Mouse (Mus musculus) urinary bladder, postnatal 10 days (tissue): ENCODE data around the gene Krt222.

Experiments
- DNase-seq: peaks from one replicate; pipeline ENCODE4 v3.0.0; 2022; ENCODE audit warnings: low spot score

The Krt222 gene

GRCm38 (mm10) chr11:99238468-99238867 is 5.4 kb downstream of the Krt222 start:
- no peak for DNase-seq

DNA sequence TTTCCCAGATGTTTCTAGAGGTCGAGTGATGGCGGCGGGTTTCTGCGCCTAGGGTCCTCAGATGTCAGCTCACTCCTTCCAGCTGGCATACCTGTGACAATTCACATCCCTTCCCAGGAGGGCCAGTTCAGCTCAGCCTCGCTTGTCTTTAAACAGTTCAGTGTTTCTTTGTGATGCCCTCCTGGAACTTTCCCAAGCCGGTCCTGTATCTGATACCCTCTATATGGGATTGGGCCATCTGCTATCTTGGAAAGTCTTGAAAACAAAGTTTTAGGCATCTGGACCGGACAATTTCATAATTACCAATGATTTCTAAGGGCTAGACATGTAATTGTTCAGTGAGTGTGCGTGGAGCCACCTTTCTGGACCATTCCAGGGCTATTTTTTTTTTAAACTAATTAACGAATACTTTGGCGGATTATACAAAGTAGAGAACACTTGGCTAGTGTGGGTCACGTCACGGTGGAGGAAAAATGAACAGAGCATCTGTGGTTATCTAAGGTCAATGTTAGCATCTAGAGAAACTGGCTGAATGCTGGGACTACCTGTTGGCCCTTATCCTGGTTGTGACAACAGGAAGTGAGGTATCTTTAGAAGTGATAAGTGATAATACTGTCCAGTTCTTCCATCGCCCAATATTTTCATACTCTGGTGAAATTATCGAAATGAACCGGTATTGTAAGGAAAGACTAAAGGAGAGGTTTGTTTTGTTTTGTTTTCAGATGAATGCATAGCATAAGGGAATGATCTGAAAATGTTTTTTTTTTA is 12.7 kb downstream of the Krt222 start:
- no peak for DNase-seq

DNA sequence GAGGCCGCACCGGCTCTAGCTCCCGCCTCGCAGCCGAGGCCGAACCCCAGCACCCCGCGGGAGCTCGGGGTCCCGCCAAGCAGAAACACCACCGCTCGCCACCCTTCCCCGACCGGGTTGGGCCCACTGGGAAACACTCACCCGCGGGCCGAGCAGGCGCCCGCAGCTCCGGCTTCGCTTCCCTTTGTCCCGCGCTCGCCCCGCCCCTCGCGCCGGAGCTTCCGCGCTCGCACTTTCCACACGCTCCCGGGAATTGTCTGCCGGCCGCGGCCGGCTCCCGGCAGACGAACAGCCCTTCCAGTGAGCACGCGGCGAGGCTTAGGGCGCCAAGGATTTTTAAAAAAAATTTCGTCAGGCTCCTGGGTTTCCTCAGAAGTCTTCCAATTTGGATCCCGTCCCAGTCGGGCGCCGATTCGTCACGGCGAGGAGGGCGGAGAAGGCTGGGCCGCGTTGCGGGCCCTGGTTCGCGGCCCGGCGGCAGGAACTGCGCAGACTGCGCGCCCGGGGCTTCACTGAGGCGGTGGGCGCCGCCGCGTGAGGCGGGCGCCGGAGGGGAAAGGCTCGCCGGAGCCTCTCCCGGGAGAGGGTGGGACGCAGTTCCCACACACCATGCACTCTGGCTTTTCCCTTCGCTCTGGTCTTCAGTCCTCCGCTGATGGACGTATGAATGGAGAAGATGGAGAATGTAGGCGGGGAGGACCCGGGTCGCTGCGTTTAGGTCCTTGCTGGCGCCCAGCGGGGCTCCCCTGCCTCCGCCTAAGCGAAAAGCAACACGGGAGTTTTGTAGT is 13.4 kb downstream of the Krt222 start, which contains the start of gene Smarce1:
TSS of gene Smarce1 (minus strand) at position 757 of the 788 bp plus-strand sequence.
- peak; percentile 25 for DNase-seq

DNA sequence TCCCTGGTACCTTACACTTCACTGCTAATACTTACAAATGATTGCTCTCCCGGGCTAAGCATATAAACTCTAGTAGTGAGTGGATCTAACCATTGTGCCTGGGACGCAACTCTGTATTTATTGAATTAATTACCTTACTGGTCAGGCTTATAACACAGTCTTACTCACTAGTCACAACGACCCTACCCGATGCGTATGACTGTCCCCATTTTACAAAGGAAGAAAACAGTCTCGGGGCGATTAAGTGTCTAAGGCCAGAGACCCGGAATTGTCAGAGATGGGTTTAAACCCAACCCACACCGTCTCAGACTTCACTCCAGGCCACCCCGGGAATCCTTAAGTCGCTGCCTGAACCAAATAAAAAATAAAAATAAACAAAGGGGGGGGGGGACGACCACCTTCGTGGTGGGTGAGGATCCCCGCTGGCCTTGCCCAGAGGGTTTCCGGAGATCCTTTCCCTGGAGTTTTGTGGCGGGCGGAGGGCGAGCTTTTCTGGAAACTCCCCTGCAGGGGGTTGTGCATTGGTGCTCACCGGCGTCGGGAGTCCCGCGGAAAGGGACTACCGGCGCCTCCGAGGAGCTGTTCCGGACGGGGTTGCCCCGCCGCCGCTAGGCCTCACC is 14.1 kb downstream of the Krt222 start:
- no peak for DNase-seq

DNA sequence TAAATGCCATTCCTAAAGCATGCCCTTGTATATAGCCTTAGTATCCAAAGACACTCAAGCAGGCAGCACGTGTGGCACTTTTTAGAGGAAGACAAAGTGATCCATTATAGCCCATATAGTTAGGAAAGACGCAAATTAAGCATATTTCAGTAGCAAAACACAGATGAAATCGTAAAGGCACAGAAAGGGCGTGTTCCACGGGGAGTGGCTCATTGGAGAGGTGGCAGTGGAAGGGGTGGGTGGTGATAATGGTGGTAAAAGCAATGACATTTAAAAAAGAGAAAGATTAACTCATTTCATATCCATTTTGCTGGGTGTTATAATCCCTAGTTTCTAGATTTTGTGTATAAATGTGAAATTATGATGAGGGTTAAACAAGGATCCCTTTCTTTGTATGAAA is 17.6 kb downstream of the Krt222 start:
- no peak for DNase-seq

DNA sequence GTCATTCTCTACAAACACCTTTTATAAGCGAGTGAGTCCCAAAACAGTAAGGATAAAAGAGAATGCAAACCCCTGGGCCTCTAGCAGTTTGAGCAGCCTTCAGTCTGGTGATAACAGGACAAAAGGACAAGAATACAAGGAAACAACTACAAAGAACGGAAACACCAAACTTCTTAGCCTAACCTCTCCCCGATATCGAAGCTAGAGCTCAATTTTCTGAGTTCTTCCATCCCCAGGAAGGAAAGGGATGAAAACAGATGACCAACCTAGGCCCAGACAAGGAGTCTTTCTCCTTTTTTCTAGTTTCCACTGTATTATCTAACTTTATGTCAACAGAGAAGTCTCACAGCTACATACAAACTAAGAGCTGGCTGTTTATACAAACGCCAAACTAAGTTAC is 20.6 kb downstream of the Krt222 start:
- DNase-seq, result no peak

DNA sequence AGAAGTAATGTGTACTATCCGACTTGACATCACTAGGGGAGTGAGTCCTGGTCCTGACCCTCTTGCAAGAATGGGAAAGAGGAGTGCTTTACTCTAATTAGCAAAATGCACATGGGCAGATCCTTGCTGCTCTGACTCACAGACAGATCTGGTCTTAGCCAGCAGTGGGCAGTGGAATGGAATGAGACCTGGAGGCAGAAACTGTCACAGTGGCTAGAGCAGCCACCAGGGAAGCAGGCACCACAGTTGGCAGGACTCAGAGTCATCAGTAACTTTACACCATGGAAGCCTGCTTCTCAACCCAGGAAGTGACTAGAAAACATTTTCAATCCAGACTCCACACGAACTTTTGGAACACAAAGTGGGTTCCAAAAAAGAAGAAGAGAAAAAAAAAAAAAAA is 22.1 kb downstream of the Krt222 start:
- DNase-seq, result no peak

GRCm38 (mm10) chr11:99217248-99217986 is 26.5 kb downstream of the Krt222 start:
- DNase-seq, result no peak

DNA sequence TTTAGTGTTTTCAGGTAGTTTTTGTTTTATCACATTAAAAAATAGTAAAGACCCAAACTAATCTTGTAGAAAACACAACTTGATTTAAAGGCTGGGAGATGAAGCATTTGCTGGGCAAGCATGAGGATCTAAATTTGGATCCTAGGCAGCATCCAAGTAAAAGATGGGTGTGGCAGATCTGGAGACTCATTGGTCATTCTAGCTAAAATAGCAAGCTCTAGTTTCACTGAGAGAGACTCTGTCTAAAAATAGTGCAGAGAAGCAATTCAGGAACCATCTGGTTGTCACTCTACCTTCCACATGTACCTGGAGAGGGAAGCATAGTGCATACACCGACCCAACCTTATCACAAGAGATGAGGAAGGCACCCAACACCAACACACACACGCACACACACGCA is 27.7 kb downstream of the Krt222 start:
- no peak for DNase-seq

DNA sequence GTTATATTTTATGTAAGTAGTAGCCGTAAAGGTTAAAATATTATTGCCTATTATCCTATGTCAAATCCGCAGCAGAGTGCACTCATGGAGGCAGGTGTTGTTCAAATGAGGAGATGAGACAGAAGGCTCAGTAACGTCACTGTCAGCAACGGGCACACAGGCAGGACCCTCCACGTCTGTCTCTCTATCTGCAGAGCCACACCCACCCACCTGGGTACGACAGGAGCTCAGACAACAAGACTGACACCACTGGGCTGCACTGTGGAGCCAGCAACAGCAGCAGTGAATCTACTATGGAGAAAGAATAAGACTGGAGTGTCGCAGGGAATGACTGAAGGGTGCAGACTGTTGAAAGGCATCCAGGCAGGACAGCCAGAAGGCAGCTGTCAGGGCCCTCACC is 31.2 kb downstream of the Krt222 start:
- no peak for DNase-seq

DNA sequence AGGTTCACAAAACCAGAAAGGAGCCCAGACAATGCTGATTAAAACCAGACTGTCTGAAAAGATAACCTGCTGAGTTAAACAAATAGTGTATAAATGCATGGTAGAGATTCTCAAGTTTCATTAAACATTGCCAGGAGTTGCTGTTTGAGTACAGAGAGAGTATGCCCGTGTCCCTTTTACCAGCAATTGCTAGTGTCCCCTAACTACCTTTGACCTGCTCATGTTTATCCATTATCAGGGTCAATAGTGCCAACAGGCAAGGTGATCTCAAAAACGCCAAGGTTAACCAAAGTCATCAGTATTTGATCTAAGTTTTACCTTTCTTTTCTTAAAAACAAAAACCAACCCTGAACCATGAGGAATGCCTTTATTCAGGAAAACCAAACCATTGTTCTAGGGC is 31.9 kb downstream of the Krt222 start:
- no peak for DNase-seq

GRCm38 (mm10) chr11:99208105-99208669 is 35.7 kb downstream of the Krt222 start:
- DNase-seq, result no peak

GRCm38 (mm10) chr11:99207449-99207848 is 36.4 kb downstream of the Krt222 start:
- no peak for DNase-seq

GRCm38 (mm10) chr11:99206954-99207353 is 36.9 kb downstream of the Krt222 start:
- no peak for DNase-seq

- DNase-seq, result no peak
Observed at GRCm38 (mm10) chr11:99189154-99189582, 54.7 kb downstream of the Krt222 start.

DNA sequence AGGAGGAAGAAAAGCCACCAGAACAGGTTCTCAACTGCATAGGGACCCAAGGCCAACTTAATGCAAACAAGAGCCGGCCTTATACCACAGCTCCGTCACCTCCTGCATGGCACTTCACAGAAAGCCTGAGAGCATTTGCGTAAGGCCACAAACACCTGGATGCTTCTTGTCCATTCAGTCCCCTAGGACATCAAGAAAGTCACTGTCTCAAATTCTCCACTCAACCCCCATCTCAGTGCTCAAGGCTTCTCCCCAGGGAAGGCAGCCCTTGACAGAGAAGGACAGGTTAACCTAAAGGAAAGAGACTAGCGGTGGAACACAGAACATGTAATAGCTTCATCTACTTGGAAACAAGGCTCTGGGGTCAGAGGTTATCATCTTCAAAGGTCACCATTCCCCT is 56.5 kb downstream of the Krt222 start:
- no peak for DNase-seq

- no peak for DNase-seq
Observed at GRCm38 (mm10) chr11:99186836-99187235, 57.0 kb downstream of the Krt222 start.
